Mouse (Mus musculus) frontal cortex, postnatal 36 days (tissue): ENCODE measurements around the gene Col5a1.

Source experiments
- DNase-seq, 2 experiments: peaks; one replicate each; pipeline ENCODE4 v3.0.0; 2022; ENCODE audit warnings: low spot score in 2 of 2

Col5a1 gene

GRCm38 (mm10) chr2:28034011-28034710, 147.9 kb downstream of the Col5a1 start:
- DNase-seq: no peak

GRCm38 (mm10) chr2:28036788-28037187, 150.6 kb downstream of the Col5a1 start:
- DNase-seq: no peak

GRCm38 (mm10) chr2:28037505-28038390, 151.5 kb downstream of the Col5a1 start:
- DNase-seq: no peak

- DNase-seq: peak; percentile 42 to 70
These were observed 152.3 kb downstream of the Col5a1 start for GRCm38 (mm10) chr2:28038391-28039096.

- no peak for DNase-seq
These were observed 153.6 kb downstream of the Col5a1 start for GRCm38 (mm10) chr2:28039647-28040325.

GRCm38 (mm10) chr2:28040466-28040865, 154.2 kb downstream of the Col5a1 start:
- DNase-seq: no peak

GRCm38 (mm10) chr2:28044920-28045598, 158.8 kb downstream of the Col5a1 start:
- DNase-seq: no peak

- no peak for DNase-seq
These were observed 160.1 kb downstream of the Col5a1 start for GRCm38 (mm10) chr2:28046311-28046710.

GRCm38 (mm10) chr2:28047092-28047491, 160.9 kb downstream of the Col5a1 start:
- DNase-seq: no peak

GRCm38 (mm10) chr2:28059922-28060321, 173.7 kb downstream of the Col5a1 start:
- no peak for DNase-seq

GRCm38 (mm10) chr2:28063711-28064338, 177.6 kb downstream of the Col5a1 start:
- DNase-seq: no peak

- DNase-seq: no peak
These were observed 178.3 kb downstream of the Col5a1 start for GRCm38 (mm10) chr2:28064339-28065080.

- DNase-seq: no peak
These were observed 178.9 kb downstream of the Col5a1 start for GRCm38 (mm10) chr2:28065081-28065651.

GRCm38 (mm10) chr2:28066686-28067085, 180.5 kb downstream of the Col5a1 start:
- peak; percentile 15 to 22 for DNase-seq

GRCm38 (mm10) chr2:28067175-28067574, 180.9 kb downstream of the Col5a1 start:
- peak; percentile 70 to 82 for DNase-seq

- no peak for DNase-seq
These were observed 181.8 kb downstream of the Col5a1 start for GRCm38 (mm10) chr2:28067821-28068536.

- peak; percentile 92 to 97 for DNase-seq
These were observed 182.3 kb downstream of the Col5a1 start for GRCm38 (mm10) chr2:28068537-28068878.

- DNase-seq: no peak
These were observed 189.5 kb downstream of the Col5a1 start for GRCm38 (mm10) chr2:28075616-28076187.

- no peak for DNase-seq
These were observed 198.5 kb downstream of the Col5a1 start, which contains the start of gene Fcnb for GRCm38 (mm10) chr2:28084768-28085167. TSS of gene Fcnb (minus strand) at chr2:28084885.
